Mouse (Mus musculus): Measurements from ENCODE around the gene Plxnc1. TPM values are rescaled to one million over a fixed set of nuclear protein-coding genes. Genes with fewer than 3 reads are reported as not detected.

The Plxnc1 gene
- total RNA-seq, 2 experiments from 2014 or later, result 2.1 to 9.0 TPM

DNA sequence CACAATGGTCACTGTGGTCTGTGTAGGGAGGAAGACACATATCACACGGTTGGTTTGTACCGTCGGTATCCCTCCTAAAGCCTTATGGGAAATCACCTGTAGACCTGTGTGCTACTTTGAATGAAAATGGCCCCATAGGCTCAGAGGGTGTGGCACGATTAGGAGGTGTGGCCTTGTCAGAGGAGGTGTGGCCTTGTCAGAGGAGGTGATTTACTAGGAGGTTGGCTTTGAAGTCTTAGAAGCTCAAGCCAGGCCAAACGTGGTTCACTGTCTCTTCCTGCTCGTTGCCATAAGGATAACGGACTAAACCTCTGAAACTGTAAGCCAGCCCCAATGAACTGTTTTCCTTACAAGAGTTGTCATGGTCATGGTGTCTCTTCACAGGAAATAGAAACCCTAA, 73.5 kb downstream of the Plxnc1 start:
- DNase-seq, result no peak

DNA sequence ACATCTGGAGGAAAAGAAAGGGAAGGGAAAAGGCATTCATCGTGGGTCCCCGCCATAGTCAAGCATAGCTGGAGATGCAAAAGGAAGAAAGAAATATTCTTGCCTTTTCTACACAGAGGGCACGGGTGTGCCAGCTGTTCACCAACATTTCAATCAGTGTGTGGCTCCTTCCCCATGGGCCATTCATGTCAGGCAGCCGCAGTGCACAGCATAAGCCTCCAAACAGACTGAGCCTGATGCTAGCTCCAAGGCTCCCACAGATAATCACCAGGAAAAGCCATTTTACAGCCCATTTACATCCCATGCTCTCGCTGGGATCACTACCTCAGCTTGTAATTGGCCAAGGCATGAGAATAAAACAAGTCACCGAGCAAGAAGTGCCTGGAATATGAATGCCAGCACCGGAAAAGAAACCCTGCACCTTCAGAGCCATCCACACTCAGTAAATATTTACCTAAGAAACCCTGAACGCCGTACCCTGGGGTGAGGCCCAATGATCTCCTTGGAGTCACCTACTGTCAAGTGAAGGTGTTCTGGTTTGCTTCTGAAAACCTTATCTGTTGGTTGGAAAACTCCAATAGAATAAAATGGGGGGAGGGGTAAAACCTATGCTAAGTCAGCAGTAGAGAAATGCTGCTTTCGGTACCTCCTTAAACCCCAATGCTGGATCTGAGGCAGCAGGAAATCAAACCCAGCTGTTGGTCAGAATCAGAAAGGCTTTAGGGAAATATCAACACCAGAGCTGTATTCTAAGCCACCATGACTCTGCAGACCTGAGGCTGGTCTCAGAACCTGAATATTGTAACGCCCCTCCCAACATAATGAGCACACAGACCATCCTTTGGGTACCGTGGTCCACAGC, 77.4 kb downstream of the Plxnc1 start:
- DNase-seq, result no peak

DNA sequence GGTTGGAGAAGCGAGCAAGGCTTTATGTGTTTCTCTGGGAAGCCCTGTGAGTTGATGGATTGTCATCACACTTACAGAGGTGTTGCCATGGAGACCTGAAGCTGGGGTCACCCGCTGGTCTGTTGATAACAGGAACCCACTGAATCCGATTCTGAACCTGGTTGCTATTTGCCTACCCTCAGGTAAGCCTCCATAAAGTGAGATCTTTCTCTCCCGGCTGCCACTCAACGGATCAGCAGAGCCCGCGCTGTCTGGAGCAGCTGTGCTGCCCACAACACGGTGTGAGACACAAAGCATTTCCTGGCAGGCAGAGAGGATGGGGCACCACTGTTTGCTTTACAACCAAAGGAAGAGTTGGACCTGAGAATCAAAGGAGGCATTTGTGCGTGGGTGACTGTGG, 79.4 kb downstream of the Plxnc1 start:
- DNase-seq, result no peak

GRCm38 (mm10) chr10:94864199-94864928, 80.3 kb downstream of the Plxnc1 start:
- no peak for DNase-seq

- DNase-seq, result no peak
These were observed 81.4 kb downstream of the Plxnc1 start for GRCm38 (mm10) chr10:94863251-94863650.

GRCm38 (mm10) chr10:94860870-94861269, 83.8 kb downstream of the Plxnc1 start:
- DNase-seq, result no peak

GRCm38 (mm10) chr10:94858277-94859033, 86.2 kb downstream of the Plxnc1 start:
- DNase-seq, result no peak

- no peak for DNase-seq
These were observed 94.1 kb downstream of the Plxnc1 start for GRCm38 (mm10) chr10:94850565-94850964.

DNA sequence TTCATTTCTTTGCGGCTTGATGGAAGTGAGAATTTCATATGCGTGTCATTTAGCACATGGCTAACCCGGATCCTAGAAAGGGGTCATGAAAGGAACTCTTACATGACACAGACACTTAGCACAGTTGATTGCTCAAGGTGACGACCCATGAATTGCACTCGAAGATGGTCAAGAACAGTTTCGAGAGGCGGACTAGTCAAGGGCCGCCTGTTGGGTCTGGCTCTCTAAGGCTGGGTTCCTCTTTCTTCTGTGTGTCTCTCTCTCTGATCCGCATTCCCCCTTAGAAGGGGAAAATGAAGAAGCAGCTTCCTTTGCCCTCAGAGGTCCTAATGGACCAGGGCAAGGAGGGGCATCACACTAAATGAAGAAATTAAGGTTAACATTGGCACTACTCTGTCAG, 94.7 kb downstream of the Plxnc1 start:
- DNase-seq, result no peak

- no peak for DNase-seq
These were observed 95.3 kb downstream of the Plxnc1 start for GRCm38 (mm10) chr10:94849360-94849759.

DNA sequence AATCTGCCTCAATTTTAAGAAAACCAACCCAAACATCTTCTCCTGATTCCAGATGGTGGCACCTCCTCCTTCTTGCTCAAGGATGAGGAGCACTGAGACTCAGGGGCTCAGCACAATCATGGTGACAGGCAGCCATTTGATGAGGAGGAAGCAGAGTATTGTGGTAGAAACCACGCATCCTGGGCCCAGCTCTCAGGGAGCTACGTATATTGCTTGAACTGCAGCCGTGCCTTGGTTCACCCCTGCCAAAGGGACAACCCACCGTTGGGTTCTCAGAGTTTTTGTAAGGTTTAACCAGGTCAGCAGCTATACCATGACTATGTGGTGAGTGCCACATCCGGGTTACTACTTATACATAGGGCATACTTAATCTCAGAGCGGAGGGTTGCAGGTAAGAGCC, 96.3 kb downstream of the Plxnc1 start:
- DNase-seq, result no peak

- DNase-seq, result no peak
These were observed 98.0 kb downstream of the Plxnc1 start for GRCm38 (mm10) chr10:94846501-94847105.

DNA sequence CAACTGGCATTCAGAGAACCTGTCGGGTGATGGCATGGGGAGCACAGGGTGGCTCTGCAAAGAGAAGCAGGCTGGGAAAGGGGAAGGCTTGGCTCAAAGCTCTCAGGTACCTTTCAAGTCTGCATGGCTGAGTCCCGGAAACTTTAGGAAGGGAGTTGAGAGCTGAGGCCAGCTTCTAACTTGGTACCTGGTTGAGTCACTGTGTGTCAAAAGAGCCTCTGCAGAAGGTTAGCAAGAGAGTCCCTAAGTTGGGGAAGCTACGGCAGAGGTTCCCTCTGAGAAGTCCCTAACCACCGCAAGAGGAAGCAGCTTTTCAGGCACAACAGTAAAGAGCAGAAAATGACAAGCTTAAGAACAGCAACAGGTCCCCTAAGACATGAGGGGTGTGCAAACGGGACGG, 99.9 kb downstream of the Plxnc1 start:
- no peak for DNase-seq

DNA sequence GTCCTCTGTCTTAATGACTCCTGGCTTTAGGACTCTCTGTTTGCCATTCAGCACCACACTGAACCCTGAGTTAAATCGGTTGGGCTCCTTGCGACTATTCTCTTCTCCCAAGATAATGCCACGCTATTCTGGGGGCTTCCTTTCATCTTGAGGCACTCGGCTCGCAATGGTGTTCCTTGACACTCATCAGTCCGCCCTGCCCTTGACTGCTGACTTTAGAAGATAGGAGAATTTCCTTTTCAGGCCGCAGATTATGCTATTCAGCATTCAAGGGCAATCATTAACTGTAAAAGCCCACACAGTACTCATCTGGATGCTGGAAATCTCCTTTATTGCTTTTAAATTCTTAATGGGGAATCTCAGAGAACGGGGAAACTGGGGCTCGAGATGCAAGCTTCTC, 108.8 kb downstream of the Plxnc1 start:
- no peak for DNase-seq

- peak; percentile 81 to 89 for DNase-seq
These were observed 115.2 kb downstream of the Plxnc1 start for GRCm38 (mm10) chr10:94829407-94829806.

GRCm38 (mm10) chr10:94828734-94829230, 115.9 kb downstream of the Plxnc1 start:
- DNase-seq, result no peak

DNA sequence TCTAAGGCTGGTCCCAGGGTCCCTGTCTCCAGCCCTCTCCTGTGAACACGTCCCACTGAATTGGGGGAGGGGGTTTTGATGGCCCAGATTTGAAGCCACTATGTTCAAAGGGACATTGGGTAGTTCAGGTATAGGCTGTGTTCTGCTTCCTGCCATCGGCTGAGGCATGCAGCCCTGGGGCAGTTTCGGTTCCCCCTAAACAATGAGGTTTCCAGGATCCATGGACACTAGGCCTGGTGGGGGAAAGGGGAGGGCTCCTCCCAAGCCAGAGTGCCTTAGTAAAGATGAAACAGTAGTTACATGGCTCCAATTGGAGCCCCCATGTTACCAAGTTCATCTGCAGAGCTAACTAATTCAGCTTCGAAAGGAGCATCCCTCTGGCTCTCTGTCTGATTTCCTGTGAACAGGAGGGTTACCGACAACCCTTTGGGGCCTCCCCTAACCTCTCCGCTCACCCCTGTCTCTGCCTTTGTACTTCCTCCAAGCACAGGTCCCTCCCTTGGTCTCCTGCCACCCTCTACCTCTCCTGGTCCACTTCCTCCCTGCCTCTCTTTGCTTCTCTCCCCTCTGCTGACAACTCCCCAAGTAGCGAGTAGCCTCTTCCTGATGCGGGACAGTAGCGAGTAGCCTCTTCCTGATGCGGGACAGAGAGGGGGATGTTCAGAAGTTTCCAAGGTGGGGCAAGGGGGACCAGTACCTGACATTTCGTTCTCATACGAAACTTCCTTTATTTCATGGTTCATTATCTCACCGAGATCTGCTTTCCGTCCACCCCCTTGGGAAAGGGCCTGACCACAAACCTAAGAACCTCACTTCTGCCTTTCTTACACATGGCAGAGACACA, 116.5 kb downstream of the Plxnc1 start:
- DNase-seq, result no peak

- DNase-seq, result no peak
These were observed 117.3 kb downstream of the Plxnc1 start for GRCm38 (mm10) chr10:94827325-94827724.

DNA sequence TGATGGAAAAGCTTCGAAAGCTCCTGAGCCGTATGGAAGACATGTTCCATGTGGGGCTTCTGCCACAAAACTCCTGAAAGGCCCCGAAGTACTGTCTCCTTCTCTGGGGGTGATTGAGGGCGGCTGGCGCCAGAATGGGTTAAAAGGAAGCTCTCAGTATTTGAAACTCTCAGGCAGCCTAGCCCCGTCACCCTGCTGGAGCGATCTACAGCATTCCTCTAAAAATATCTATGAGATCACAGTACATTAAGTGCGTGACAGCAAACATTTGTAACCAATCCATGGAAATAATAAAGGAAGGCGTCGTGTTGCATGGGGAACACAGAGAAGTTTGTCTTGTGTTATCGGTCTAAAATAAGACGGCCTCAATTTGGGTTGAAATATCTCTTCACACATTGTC, 118.2 kb downstream of the Plxnc1 start:
- DNase-seq, result no peak

GRCm38 (mm10) chr10:94825951-94826350, 118.7 kb downstream of the Plxnc1 start:
- DNase-seq, result no peak
